Mouse (Mus musculus) embryonic stem cell, embryonic (primary cell): ENCODE data around the gene Paxbp1.

Source experiments
- CTCF ChIA-PET, 4 experiments: fragments of 300-600 bp in 2 of 4; fragments of 350-600 bp in 2 of 4; sonication (Branson Sonifier 250); formaldehyde crosslinking; loops; one replicate each; lab custom pipeline; 2022; ENCODE audit warnings: inconsistent platforms in 2 of 4; lab: Charles Lee
- POLR2A ChIA-PET, 4 experiments: fragments of 300-600 bp in 2 of 4; fragments of 350-600 bp in 2 of 4; sonication (Branson Sonifier 250); formaldehyde crosslinking; loops; one replicate each; lab custom pipeline; 2022; ENCODE audit warnings: antibody characterized with exemption in 4 of 4, inconsistent platforms in 1 of 4; lab: Charles Lee

The Paxbp1 gene

GRCm38 (mm10) chr16:91020842-91021483 lies 23.4 kb downstream of the Paxbp1 start:
- POLR2A ChIA-PET = interaction anchor here in 3 of 4 experiments (0.5 to 3.7 kb wide), 10 partner anchors 8 to 288 kb away, joined by 3 to 16 read pairs (median 4); partner anchors contain the start of genes Synj1 (in 3 of the 3), Paxbp1 (in 2 of the 3) and Eva1c (in 1 of the 3)
- CTCF ChIA-PET = no interaction called here

DNA sequence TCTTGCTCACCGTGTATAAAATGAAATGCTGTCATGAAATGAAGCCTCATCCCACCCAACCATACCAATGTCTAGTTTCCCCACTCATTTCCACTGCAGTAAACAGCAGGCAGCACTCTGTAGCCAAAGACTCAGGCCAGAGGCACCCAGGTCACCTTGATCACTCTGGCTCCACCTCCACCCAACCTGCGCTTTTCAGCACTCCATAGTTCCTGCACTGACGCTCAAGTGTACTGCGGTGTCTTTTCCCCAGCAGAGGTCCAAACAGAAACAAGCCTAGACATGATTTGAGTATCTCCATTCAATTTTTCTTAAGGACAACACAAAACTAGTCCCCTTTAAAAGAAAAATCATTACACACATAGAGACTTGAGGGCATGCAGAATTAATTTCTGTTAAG lies 24.9 kb downstream of the Paxbp1 start:
- ChIA-PET POLR2A (interaction anchor here in 3 of 4 experiments (0.7 to 3.7 kb wide), 9 partner anchors 8 to 197 kb away, joined by 3 to 16 read pairs (median 5); partner anchors contain the start of genes Synj1 (in 2 of the 3), Cfap298 (in 1 of the 3) and Paxbp1 (in 1 of the 3)), CTCF (interaction anchor here in 2 of 4 experiments (1.0 to 1.4 kb wide), 3 partner anchors 8 to 25 kb away, joined by 3 to 6 read pairs (median 3); partner anchors contain the start of genes Paxbp1 (in 2 of the 2) and Synj1 (in 1 of the 2))

DNA sequence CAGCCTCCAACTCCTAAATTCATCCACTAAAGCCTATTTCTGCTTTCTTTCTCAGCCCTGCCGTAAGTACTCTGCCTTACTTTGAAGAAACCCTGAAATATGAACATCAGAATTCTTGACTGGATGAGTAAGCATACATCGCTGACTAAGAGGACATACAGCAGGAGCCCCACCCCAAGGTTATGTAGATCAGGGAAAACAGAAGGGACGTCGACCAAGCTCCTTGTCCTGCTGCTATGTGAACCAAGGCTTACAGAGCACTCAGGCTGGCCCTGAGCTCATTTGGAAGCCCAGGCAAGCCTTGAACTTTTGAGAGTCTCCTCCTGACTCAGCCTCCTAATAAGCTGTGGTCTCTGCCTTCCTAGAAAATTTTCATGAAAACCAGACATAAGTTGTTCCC lies 28.6 kb downstream of the Paxbp1 start:
- CTCF ChIA-PET = no interaction called here

GRCm38 (mm10) chr16:91011847-91012246 lies 32.5 kb downstream of the Paxbp1 start:
- ChIA-PET POLR2A (interaction anchor here in 3 of 4 experiments (0.5 to 3.3 kb wide), 23 partner anchors 9 to 792 kb away, joined by 3 to 21 read pairs (median 6); partner anchors contain the start of genes Cfap298 (in 2 of the 3), Paxbp1 (in 2 of the 3) and Sod1 (in 1 of the 3)), CTCF (interaction anchor here (0.6 to 2.5 kb wide), 11 partner anchors 8 to 181 kb away, joined by 3 to 8 read pairs (median 5); partner anchors contain the start of gene Paxbp1 (in 2 of the 4))

More for the DNA sequence above, 28.6 kb downstream of the Paxbp1 start:
- POLR2A ChIA-PET = interaction anchor here in 1 of 4 experiments (0.6 kb wide), 1 partner anchor 14 kb away, joined by 3 read pairs; no protein-coding TSS in a partner anchor

DNA sequence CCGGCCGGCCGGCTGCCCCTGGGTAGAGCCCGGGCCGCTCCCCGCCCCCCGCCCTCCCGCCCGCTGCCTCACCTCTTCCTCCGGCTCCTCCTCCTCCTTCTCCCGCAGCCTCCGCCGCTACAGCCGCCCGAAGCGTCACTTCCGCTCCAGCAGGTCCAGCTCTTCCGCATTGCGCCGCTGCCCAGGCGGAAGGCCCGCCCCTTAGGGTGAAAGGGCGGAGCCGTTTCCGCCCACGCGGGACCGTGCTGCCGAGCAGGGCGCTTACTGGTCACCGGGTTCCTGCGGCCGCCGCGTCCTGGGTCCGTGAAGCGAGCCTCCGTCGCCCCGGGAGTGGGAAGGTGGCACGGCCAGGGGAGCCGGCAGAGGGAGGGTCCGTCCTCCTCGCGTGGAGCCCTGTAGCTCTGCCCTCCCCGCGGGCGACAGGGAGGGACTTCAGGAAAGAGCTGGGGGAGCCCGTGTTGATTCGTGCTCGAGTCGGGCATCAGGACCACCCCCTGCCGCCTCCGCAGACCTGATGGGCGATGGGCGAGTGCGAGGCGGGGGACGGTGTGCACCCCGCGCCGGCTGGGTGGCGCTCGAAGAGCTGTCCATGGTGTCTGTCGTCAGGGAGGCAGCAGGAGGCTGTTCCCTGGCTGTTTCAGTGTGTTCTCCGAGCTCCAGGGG lies 33.2 kb downstream of the Paxbp1 start, which contains the start of gene Synj1:
Gene Synj1, minus strand, starts transcription at position 288 of the 663 bp plus-strand sequence.
- POLR2A ChIA-PET = interaction anchor here (0.5 to 3.3 kb wide), 34 partner anchors 9 to 867 kb away, joined by 3 to 21 read pairs (median 4); partner anchors contain the start of genes Cfap298 (in 3 of the 4), Paxbp1 (in 2 of the 4), Eva1c (in 1 of the 4) and Gart (in 1 of the 4)
- CTCF ChIA-PET = interaction anchor here (0.6 to 2.5 kb wide), 12 partner anchors 8 to 186 kb away, joined by 3 to 8 read pairs (median 4); partner anchors contain the start of gene Paxbp1 (in 2 of the 4)

GRCm38 (mm10) chr16:91010581-91011020 lies 33.7 kb downstream of the Paxbp1 start:
- CTCF ChIA-PET = interaction anchor here (0.5 to 2.5 kb wide), 8 partner anchors 13 to 931 kb away, joined by 3 to 8 read pairs (median 4); partner anchors contain the start of gene Paxbp1 (in 2 of the 4)

GRCm38 (mm10) chr16:91009942-91010529 lies 34.3 kb downstream of the Paxbp1 start:
- ChIA-PET POLR2A (interaction anchor here (0.6 to 3.3 kb wide), 21 partner anchors 9 to 475 kb away, joined by 3 to 21 read pairs (median 6); partner anchors contain the start of genes Cfap298 (in 3 of the 4), Ifnar1 (in 1 of the 4) and Paxbp1 (in 1 of the 4)), CTCF (interaction anchor here in 3 of 4 experiments (0.5 to 2.5 kb wide), 4 partner anchors 13 to 931 kb away, joined by 3 to 8 read pairs (median 4); partner anchors contain the start of gene Paxbp1 (in 1 of the 3))

More at GRCm38 (mm10) chr16:91010581-91011020, 33.7 kb downstream of the Paxbp1 start:
- POLR2A ChIA-PET = interaction anchor here (0.6 to 3.3 kb wide), 31 partner anchors 8 to 866 kb away, joined by 3 to 21 read pairs (median 4); partner anchors contain the start of genes Cfap298 (in 3 of the 4), Eva1c (in 1 of the 4), Gart (in 1 of the 4) and Ifnar1 (in 1 of the 4)

GRCm38 (mm10) chr16:91004915-91005538 lies 39.3 kb downstream of the Paxbp1 start:
- ChIA-PET CTCF (no interaction called here), POLR2A (interaction anchor here in 2 of 4 experiments (0.6 to 1.4 kb wide), 3 partner anchors 24 to 1025 kb away, joined by 3 to 4 read pairs (median 3); partner anchors contain the start of gene Cfap298 (in 1 of the 2))

GRCm38 (mm10) chr16:91001098-91001497 lies 43.2 kb downstream of the Paxbp1 start:
- CTCF ChIA-PET = no interaction called here
- POLR2A ChIA-PET = interaction anchor here in 2 of 4 experiments (0.5 to 1.7 kb wide), 5 partner anchors 8 to 26 kb away, joined by 3 to 4 read pairs (median 3); partner anchors contain the start of gene Synj1 (in 1 of the 2)

DNA sequence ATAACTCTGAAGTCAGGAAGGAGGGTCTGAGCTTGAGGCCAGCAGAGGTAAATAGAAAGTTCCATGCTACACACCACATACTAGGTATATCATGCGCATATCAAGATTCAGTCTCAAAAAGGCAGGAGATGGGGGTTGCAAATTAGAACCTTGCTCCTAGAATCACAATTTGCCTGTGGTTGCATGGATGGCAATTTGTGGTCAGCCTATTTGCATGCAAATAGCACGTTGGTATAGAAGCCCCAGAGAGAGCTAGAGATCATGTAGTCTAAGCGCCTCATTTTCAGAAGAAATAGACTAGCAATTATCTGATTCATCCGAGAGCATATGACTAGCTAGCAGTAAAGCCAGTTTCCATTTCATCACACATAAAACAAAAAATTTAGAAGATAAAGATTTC lies 44.5 kb downstream of the Paxbp1 start:
- ChIA-PET POLR2A (interaction anchor here in 2 of 4 experiments (0.9 to 1.0 kb wide), 3 partner anchors 11 to 65 kb away, joined by 3 read pairs; partner anchors contain the start of gene Cfap298 (in 1 of the 2)), CTCF (interaction anchor here in 1 of 4 experiments (1.2 kb wide), 1 partner anchor 15 kb away, joined by 3 read pairs; no protein-coding TSS in a partner anchor)

- ChIA-PET POLR2A (interaction anchor here in 2 of 4 experiments (0.9 to 1.2 kb wide), 3 partner anchors 14 to 252 kb away, joined by 3 read pairs; partner anchors contain the start of gene Synj1 (in 1 of the 2)), CTCF (interaction anchor here in 1 of 4 experiments (0.6 kb wide), 1 partner anchor 849 kb away, joined by 3 read pairs; no protein-coding TSS in a partner anchor)
These were observed 46.5 kb downstream of the Paxbp1 start for GRCm38 (mm10) chr16:90997822-90998221.

GRCm38 (mm10) chr16:90996327-90997243 lies 47.8 kb downstream of the Paxbp1 start:
- ChIA-PET POLR2A (interaction anchor here in 2 of 4 experiments (0.5 to 1.1 kb wide), 6 partner anchors 15 to 610 kb away, joined by 3 to 4 read pairs (median 3); partner anchors contain the start of genes Cfap298 (in 1 of the 2) and Synj1 (in 1 of the 2)), CTCF (no interaction called here)

DNA sequence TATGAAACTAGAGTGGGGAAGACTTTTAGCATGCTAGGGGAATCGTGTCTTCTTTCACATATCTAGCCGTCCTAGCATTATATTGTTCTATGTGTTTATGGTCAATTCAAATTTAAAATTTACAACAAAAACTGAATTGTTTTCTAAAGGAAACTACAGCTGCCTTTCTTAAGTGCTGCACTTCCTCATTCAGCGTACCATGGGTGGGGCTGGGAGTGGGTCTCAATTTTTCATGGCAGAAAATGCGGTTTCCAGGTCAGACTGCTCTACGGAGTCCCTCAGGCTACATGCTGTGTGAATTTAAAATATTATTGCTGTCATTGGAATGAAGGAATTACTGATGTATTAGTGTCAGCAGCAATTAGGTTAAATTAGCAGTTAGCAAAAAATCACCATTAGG lies 48.8 kb downstream of the Paxbp1 start:
- ChIA-PET POLR2A (no interaction called here), CTCF (interaction anchor here in 1 of 4 experiments (0.5 kb wide), 1 partner anchor 232 kb away, joined by 3 read pairs; no protein-coding TSS in a partner anchor)

DNA sequence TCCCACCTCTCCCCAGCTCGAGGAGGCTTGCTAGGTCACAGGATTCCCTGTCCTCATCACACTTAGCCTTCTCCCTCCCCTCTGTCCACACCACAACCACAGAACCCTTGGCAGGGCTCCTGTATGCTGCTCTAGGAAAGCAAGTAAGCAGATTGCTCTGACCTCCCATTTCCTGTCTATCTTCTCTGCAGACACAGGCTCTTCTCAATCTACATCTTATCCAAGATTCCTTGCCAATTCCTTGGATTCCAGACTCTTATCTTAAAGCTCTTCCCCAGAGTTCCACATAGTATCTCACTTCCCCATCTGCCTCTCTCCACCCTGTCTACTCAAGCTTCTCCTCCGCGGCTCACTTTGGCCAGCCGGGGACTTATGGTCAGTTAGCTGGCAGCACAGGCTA lies 49.3 kb downstream of the Paxbp1 start:
- ChIA-PET CTCF (interaction anchor here in 1 of 4 experiments (0.5 to 0.6 kb wide), 2 partner anchors 168 to 231 kb away, joined by 3 to 7 read pairs; partner anchors contain the start of gene Eva1c), POLR2A (interaction anchor here in 2 of 4 experiments (0.8 to 1.2 kb wide), 3 partner anchors 9 to 60 kb away, joined by 3 read pairs; partner anchors contain the start of gene Cfap298 (in 1 of the 2))

DNA sequence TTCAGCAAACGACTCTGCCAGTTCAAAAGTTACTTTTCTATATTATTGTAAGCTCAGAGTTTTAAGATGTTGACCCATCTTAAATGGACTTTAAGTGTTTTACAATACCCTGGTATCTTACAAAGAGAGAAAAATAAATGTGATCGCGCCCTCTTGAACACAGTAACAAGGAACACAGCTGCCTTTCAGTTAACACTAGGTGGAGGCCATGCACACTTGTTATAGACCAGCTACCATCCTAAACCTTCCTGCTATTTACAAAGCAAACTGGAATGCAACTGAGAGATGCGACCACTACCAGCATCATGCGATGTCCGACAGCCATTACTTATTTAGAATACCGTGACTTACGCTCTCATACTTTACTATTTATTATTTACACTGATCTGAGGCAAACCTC lies 55.2 kb downstream of the Paxbp1 start:
- CTCF ChIA-PET = interaction anchor here in 1 of 4 experiments (0.6 kb wide), 1 partner anchor 163 kb away, joined by 5 read pairs; no protein-coding TSS in a partner anchor
- POLR2A ChIA-PET = interaction anchor here in 2 of 4 experiments (0.5 to 1.0 kb wide), 3 partner anchors 12 to 62 kb away, joined by 3 read pairs; no protein-coding TSS in a partner anchor
